Mouse (Mus musculus) erythroblast, embryonic 14.5 days (primary cell): ENCODE data around the gene Gfi1b.

Experiments used
- GATA1 ChIP-seq: IDR thresholded peaks from 2 replicates; pipeline ENCODE4 v1.6.1; 2012; ENCODE audit warnings: low read length, inconsistent platforms, mixed read lengths
- TAL1 ChIP-seq: IDR thresholded peaks from 3 replicates; pipeline ENCODE4 v1.6.1; 2012; ENCODE audit warnings: low read length, inconsistent platforms, mixed read lengths

GRCm38 (mm10) chr2:28563303-28563702, 58.5 kb downstream of the Gfi1b start, which contains the start of gene Cel:
- no peak for TF ChIP-seq GATA1
- TF ChIP-seq TAL1 = no peak
